Mouse (Mus musculus) monocyte, adult 5-6 weeks (primary cell): ENCODE results near the gene Racgap1. TPM values are rescaled to one million over a fixed set of nuclear protein-coding genes. Genes with fewer than 3 reads are reported as not detected.

Experiments
- total RNA-seq: library from RNA; stranded (forward); fragments of 200-1000, 200-491, 200-594 nt; gene quantifications from 3 replicates; pipeline ENCODE4 v1.2.3, GENCODE M21; 2017

The Racgap1 gene
- total RNA-seq, 1 experiment from 2014 or later = 17.8 TPM

Other genes with a start within 250 kb of the Racgap1 start
- 1.2 to 3.4 TPM (median 1.2 TPM) in 3 replicates for gene Nckap5l, start 193.9 kb downstream of the Racgap1 start, total RNA-seq
- 6.8 to 12.5 TPM (median 7.3 TPM) in 3 replicates for gene Bcdin3d, start 176.9 kb downstream of the Racgap1 start, total RNA-seq
- gene Faim2, start 123.5 kb downstream of the Racgap1 start, total RNA-seq = 0.11 TPM in 1 of 3 replicates, not detected in the others
- gene Aqp2, start 72.6 kb downstream of the Racgap1 start, total RNA-seq = not detected in 3 replicates
- gene Aqp5, start 60.9 kb downstream of the Racgap1 start, total RNA-seq = not detected in 3 replicates
- not detected in 3 replicates for gene Aqp6, start 50.3 kb downstream of the Racgap1 start, total RNA-seq
- gene Asic1, start 18.7 kb upstream of the Racgap1 start, total RNA-seq = not detected in 3 replicates
- gene Smarcd1, start 50.5 kb upstream of the Racgap1 start, total RNA-seq = 24.4 to 29.5 TPM (median 24.5 TPM) in 3 replicates
- gene Gm17349, start 53.8 kb upstream of the Racgap1 start, total RNA-seq = 11.3 TPM in 1 of 3 replicates, not detected in the others
- 0.75 to 3.8 TPM in 2 of 3 replicates, not detected in the other for gene Gpd1, start 65.9 kb upstream of the Racgap1 start, total RNA-seq
- gene Cox14, start 74.0 kb upstream of the Racgap1 start, total RNA-seq = 33.2 to 55.3 TPM (median 34.4 TPM) in 3 replicates
- 56.2 to 67.9 TPM (median 57.5 TPM) in 3 replicates for gene Cers5, start 121.2 kb upstream of the Racgap1 start, total RNA-seq
- gene Lima1, start 223.8 kb upstream of the Racgap1 start, total RNA-seq = 21.8 to 31.4 TPM (median 27.4 TPM) in 3 replicates